Comparison of ENCODE assay signal across 8 mouse cellular contexts in genomic region chr15:6873807-6874600, GRCm38 (mm10). TPM values are rescaled to one million over a fixed set of nuclear protein-coding genes. Genes with fewer than 3 reads are reported as not detected.
DNase-seq lines count a peak whose midpoint lies in the region; ATAC-seq and TF ChIP-seq lines count a peak whose summit lies in the region.

No protein-coding gene starts in this region.

- DNase-seq in ES-E14 (ENCODE audit: low read depth, low spot score) = no peak
- DNase-seq in adrenal gland, postnatal 36 days = peak; percentile 81 to 87
- peak; percentile 83 for DNase-seq in gastrocnemius, postnatal 14 days
- DNase-seq in neural tube, embryonic 11.5 days (ENCODE audit: low spot score) = peak; percentile 46
- DNase-seq in frontal cortex, postnatal 14 days (ENCODE audit: low spot score in 2 of 2) = no peak
- no peak for DNase-seq in frontal cortex, postnatal 36 days (ENCODE audit: low spot score in 2 of 2)

- no peaks in the 10 kb centered on the region; a peak in 2 of 4 replicates for H3K4me1 ChIP-seq in ES-E14 (ENCODE audit: control insufficient read depth in 2 of 2, insufficient read depth in 2 of 2, low read length in 2 of 2, poor library complexity in 1 of 2)
- H3K4me1 ChIP-seq in hindbrain, embryonic 16.5 days (ENCODE audit: control insufficient read depth, insufficient read depth, low read depth, low read length) = peaks cover 7% of the 10 kb centered on the region
- H3K4me1 ChIP-seq in liver, embryonic 12.5 days = peaks cover 7% of the 10 kb centered on the region; the same call in 1 of the 2 replicates
- H3K4me1 ChIP-seq in neural tube, embryonic 11.5 days (ENCODE audit: control insufficient read depth, insufficient read depth, low read length) = no peaks in the 10 kb centered on the region

- intact Hi-C loops in gastrocnemius, postnatal 14 days (cut with DNase I; ENCODE audit: low total_unique reads) = no loop called here

- in situ Hi-C loops in ES-E14 (cut with MboI; ENCODE audit: low sequenced_read_pairs in 2 of 2, unreplicated experiment in 2 of 2) = no loop called here

- peak overlapping the region; percentile 83 for H3K4me2 ChIP-seq in hindbrain, embryonic 16.5 days (ENCODE audit: low read length)
- H3K4me2 ChIP-seq in liver, embryonic 12.5 days = peak overlapping the region; percentile 66
- H3K4me2 ChIP-seq in neural tube, embryonic 11.5 days (ENCODE audit: low read depth) = peak overlapping the region; percentile 73

- 2% methylated on average over 47 of the region's 52 CpGs for WGBS in hindbrain, embryonic 16.5 days
- WGBS in liver, embryonic 12.5 days (ENCODE audit: insufficient replicate concordance) = 2% methylated on average over 52 of the region's 52 CpGs
- under 1% methylated on average over 52 of the region's 52 CpGs for WGBS in neural tube, embryonic 11.5 days

- peak; percentile 50; the same call in 1 of the 2 replicates for ATAC-seq in hindbrain, embryonic 16.5 days
- ATAC-seq in liver, embryonic 12.5 days = no peak
- ATAC-seq in neural tube, embryonic 11.5 days (ENCODE audit: insufficient read depth, low FRiP score, low TSS enrichment) = peak; percentile 55

- H3K36me3 ChIP-seq in ES-E14 (ENCODE audit: control insufficient read depth, insufficient read depth, low read length, poor library complexity, severe bottlenecking) = no peaks in the 10 kb centered on the region
- H3K36me3 ChIP-seq in hindbrain, embryonic 16.5 days (ENCODE audit: control insufficient read depth, insufficient read depth, low read length) = no peaks in the 10 kb centered on the region
- H3K36me3 ChIP-seq in liver, embryonic 12.5 days = no peaks in the 10 kb centered on the region
- H3K36me3 ChIP-seq in neural tube, embryonic 11.5 days (ENCODE audit: control insufficient read depth, insufficient read depth, low read length) = no peaks in the 10 kb centered on the region

- H3K9ac ChIP-seq in ES-E14 (ENCODE audit: insufficient read depth, low read depth, low read length, poor library complexity, severe bottlenecking) = peak overlapping the region; percentile 42
- peak overlapping the region; percentile 59 for H3K9ac ChIP-seq in hindbrain, embryonic 16.5 days (ENCODE audit: low read depth, low read length)
- H3K9ac ChIP-seq in liver, embryonic 12.5 days = no peak overlapping the region
- peak overlapping the region; percentile 37; the same call in 1 of the 2 replicates for H3K9ac ChIP-seq in neural tube, embryonic 11.5 days (ENCODE audit: low read length)

- peak overlapping the region; percentile 63 to 73 for H3K4me3 ChIP-seq in ES-E14 (ENCODE audit: insufficient read depth in 1 of 2, low read depth in 1 of 2, low read length in 2 of 2, poor library complexity in 1 of 2, severe bottlenecking in 1 of 2)
- H3K4me3 ChIP-seq in hindbrain, embryonic 16.5 days (ENCODE audit: low read length) = peak overlapping the region; percentile 45
- peak overlapping the region; percentile 45 for H3K4me3 ChIP-seq in liver, embryonic 12.5 days
- peak overlapping the region; percentile 39 for H3K4me3 ChIP-seq in neural tube, embryonic 11.5 days (ENCODE audit: low read depth, low read length)

- H3K27ac ChIP-seq in ES-E14 (ENCODE audit: insufficient read depth, low read depth, low read length, poor library complexity, severe bottlenecking) = no peak overlapping the region
- H3K27ac ChIP-seq in hindbrain, embryonic 16.5 days (ENCODE audit: low read depth, low read length) = no peak overlapping the region; the same call in 1 of the 2 replicates
- no peak overlapping the region for H3K27ac ChIP-seq in liver, embryonic 12.5 days
- no peak overlapping the region for H3K27ac ChIP-seq in neural tube, embryonic 11.5 days (ENCODE audit: low read depth, low read length)

- H3K27me3 ChIP-seq in hindbrain, embryonic 16.5 days (replicated peaks; ENCODE audit: control insufficient read depth, insufficient read depth, low read length) = peaks cover 15% of the 10 kb centered on the region
- peaks cover 63% of the 10 kb centered on the region for H3K27me3 ChIP-seq in liver, embryonic 12.5 days (replicated peaks)
- H3K27me3 ChIP-seq in neural tube, embryonic 11.5 days (ENCODE audit: control insufficient read depth, insufficient read depth, low read length) = peaks cover 12% of the 10 kb centered on the region

- no peaks in the 10 kb centered on the region for H3K9me3 ChIP-seq in ES-E14 (ENCODE audit: control insufficient read depth, insufficient read depth, low read depth, low read length)
- H3K9me3 ChIP-seq in hindbrain, embryonic 16.5 days (ENCODE audit: control insufficient read depth, low read length) = no peaks in the 10 kb centered on the region
- H3K9me3 ChIP-seq in liver, embryonic 12.5 days (replicated peaks) = no peaks in the 10 kb centered on the region
- H3K9me3 ChIP-seq in neural tube, embryonic 11.5 days (ENCODE audit: control insufficient read depth, low read length) = no peaks in the 10 kb centered on the region

TF ChIP-seq in ES-E14, 5 proteins besides CTCF, POLR2A, EP300 and RAD21:
- TF ChIP-seq HCFC1 (IDR thresholded peaks at IDR 0.05; ENCODE audit: borderline replicate concordance, insufficient read depth, low read length) (no peak), MAFK (IDR thresholded peaks at IDR 0.05; ENCODE audit: insufficient read depth, low read depth, low read length) (no peak), ZNF384 (IDR thresholded peaks at IDR 0.05; ENCODE audit: low read depth, low read length) (no peak), CHD2 (IDR thresholded peaks at IDR 0.05; ENCODE audit: low read depth, low read length) (no peak), ZC3H11A (IDR thresholded peaks at IDR 0.05; ENCODE audit: borderline replicate concordance, low read depth, low read length) (no peak)

RNA-seq across cellular contexts. Expression of gene Osmr, which starts 0.8 kb away (rescaled TPM):
- total RNA-seq in ES-E14 (2012; rRNA removed) = 0.21 and 1.0 TPM in 2 replicates
- 10 to 100 TPM in 1 of 2 experiments, 1 to 10 TPM in 1; 5.5 to 14.0 TPM for total RNA-seq in adrenal gland, postnatal 36 days (2021)
- total RNA-seq in gastrocnemius, postnatal 14 days (2021) = 1 to 10 TPM; 4.2 to 5.9 TPM
- 2.1 and 2.6 TPM in 2 replicates for polyA plus RNA-seq in hindbrain, embryonic 16.5 days (2015; fragmentation: Nextera tagmentation; extraction: Ambion mirVana)
- polyA plus RNA-seq in liver, embryonic 12.5 days (2016; fragmentation: Nextera tagmentation; extraction: Ambion mirVana) = 0.10 and 0.13 TPM in 2 replicates
- 0.57 and 0.65 TPM in 2 replicates for polyA plus RNA-seq in neural tube, embryonic 11.5 days (2014; fragmentation: Nextera tagmentation; extraction: Ambion mirVana)

Comparison
In these comparisons a context has a peak if more than half of its experiments do, and no peak if none do; other contexts are left out.
1. DNase-seq: peak in adrenal gland, postnatal 36 days (2 of 2), gastrocnemius, postnatal 14 days (single experiment) and neural tube, embryonic 11.5 days (single experiment); none in ES-E14 (single experiment), frontal cortex, postnatal 14 days (0 of 2) and frontal cortex, postnatal 36 days (0 of 2).
2. Peak in every context shown above with its lines, with median percentiles within 50 percentile points of each other: H3K4me3 ChIP-seq and H3K4me2 ChIP-seq.